Mouse (Mus musculus): ENCODE results near the gene Ssrp1. TPM values are rescaled to one million over a fixed set of nuclear protein-coding genes. Genes with fewer than 3 reads are reported as not detected.

The Ssrp1 gene
- 191 and 223 TPM in 2 replicates for polyA plus RNA-seq (2012; rRNA removed)

- TF ChIP-seq POLR2A (IDR thresholded peaks at IDR 0.05; ENCODE audit: borderline replicate concordance, extremely low read depth, insufficient read depth, insufficient read length, poor library complexity, severe bottlenecking) (peak; percentile 48; the same call in 1 of the 2 replicates), CTCF (IDR thresholded peaks at IDR 0.05; ENCODE audit: borderline replicate concordance, extremely low read depth, insufficient read depth, insufficient read length) (no peak; the same call in 1 of the 2 replicates)
- peak; percentile 98 for DNase-seq (ENCODE audit: low read depth)
These were observed at the start of gene Ssrp1, which contains the start of gene P2rx3 for GRCm38 (mm10) chr2:85037047-85038026. Gene Ssrp1, plus strand, starts transcription at chr2:85037234. Gene P2rx3, minus strand, starts transcription at chr2:85037462.

DNA sequence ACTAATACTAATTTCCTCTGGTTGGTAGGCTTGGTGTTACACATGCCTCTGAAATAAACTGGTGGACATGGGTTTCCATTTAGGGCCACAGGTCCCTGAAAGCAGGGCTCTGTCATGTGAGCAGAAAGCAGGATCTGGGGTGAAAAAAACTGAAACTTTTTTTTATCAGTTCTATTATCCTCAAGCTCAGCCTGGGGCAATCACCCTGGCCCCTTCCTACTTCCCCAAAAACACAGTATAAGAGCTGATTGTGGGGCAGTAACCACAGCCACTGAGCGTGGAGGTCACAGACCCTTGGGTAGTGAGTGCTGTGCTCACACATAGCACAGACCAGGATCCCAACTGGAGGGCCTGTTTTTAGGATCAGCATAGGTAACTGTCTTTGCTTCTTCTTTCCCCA, 49.1 kb upstream of the Ssrp1 start, which contains the start of gene Prg3:
Gene Prg3, plus strand, starts transcription at position 286 of the 400 bp plus-strand sequence.
- no peak for DNase-seq (ENCODE audit: low read depth)
- TF ChIP-seq CTCF (IDR thresholded peaks at IDR 0.05; ENCODE audit: borderline replicate concordance, extremely low read depth, insufficient read depth, insufficient read length) (no peak), POLR2A (IDR thresholded peaks at IDR 0.05; ENCODE audit: borderline replicate concordance, extremely low read depth, insufficient read depth, insufficient read length, poor library complexity, severe bottlenecking) (no peak)

DNA sequence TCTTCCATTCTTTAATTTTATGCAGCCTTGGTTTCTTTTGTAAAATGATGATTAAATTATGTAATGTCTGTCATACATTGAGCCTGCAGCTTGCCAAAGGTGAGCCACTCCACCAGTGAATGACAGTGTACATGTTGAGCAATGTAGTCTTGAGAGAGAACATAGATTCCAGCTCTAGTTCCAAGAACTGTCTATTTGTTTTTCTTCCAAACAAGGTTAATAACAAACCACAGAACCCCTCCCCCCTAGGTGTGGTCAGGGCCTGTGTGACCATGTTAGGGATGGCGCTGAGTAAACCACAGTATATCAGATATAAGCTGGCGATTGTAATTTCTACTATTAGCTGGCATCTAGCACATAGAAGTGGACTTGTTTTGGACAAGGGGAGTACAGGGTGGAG, 40.7 kb upstream of the Ssrp1 start:
- TF ChIP-seq POLR2A (IDR thresholded peaks at IDR 0.05; ENCODE audit: borderline replicate concordance, extremely low read depth, insufficient read depth, insufficient read length, poor library complexity, severe bottlenecking) (no peak), CTCF (IDR thresholded peaks at IDR 0.05; ENCODE audit: borderline replicate concordance, extremely low read depth, insufficient read depth, insufficient read length) (no peak)
- no peak for DNase-seq (ENCODE audit: low read depth)

- TF ChIP-seq POLR2A (IDR thresholded peaks at IDR 0.05; ENCODE audit: borderline replicate concordance, extremely low read depth, insufficient read depth, insufficient read length, poor library complexity, severe bottlenecking) (no peak), CTCF (IDR thresholded peaks at IDR 0.05; ENCODE audit: borderline replicate concordance, extremely low read depth, insufficient read depth, insufficient read length) (no peak)
- no peak for DNase-seq (ENCODE audit: low read depth)
These were observed 37.4 kb upstream of the Ssrp1 start for GRCm38 (mm10) chr2:84999486-85000181.

DNA sequence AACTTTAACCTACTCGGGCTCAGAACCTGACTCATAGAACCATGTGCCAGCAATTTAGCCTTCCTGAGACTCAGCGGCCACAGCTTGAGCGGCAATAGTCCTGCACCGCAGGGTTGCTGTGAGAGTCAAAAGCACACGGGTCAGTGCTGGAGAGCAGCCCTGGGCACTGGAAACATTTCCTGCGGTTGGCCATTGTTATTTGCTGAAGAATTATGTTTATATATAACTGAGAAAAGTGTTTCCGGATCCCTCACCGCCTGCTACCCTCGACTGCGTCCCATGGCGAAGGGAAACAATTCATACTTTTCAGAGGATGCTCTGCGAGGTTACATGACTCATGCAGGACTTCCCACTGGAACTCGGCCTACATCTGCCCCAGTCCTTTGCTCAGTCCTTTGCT, 35.5 kb upstream of the Ssrp1 start:
- TF ChIP-seq POLR2A (IDR thresholded peaks at IDR 0.05; ENCODE audit: borderline replicate concordance, extremely low read depth, insufficient read depth, insufficient read length, poor library complexity, severe bottlenecking) (no peak), CTCF (IDR thresholded peaks at IDR 0.05; ENCODE audit: borderline replicate concordance, extremely low read depth, insufficient read depth, insufficient read length) (no peak)
- no peak for DNase-seq (ENCODE audit: low read depth)

DNA sequence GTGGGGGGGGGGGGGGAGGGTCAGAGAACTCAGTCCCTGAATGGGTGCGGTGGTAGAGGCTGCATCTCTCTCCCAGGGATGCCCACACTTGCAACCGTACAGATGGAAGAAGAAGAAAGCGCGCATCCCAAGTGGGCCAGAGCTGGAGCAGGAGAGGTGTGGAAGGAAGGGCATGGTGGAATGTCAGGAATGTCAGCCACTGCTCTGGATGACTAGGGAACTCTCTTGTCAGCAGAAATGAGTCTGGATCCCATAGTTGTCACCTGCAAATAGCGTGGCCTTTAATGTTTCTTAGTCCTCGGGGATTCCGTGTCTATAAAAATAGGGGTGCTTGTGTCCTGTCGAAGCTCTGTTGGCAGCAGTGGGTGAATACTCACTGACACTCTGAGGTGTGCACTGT, 34.5 kb upstream of the Ssrp1 start:
- no peak for DNase-seq (ENCODE audit: low read depth)
- TF ChIP-seq POLR2A (IDR thresholded peaks at IDR 0.05; ENCODE audit: borderline replicate concordance, extremely low read depth, insufficient read depth, insufficient read length, poor library complexity, severe bottlenecking) = no peak
- no peak for TF ChIP-seq CTCF (IDR thresholded peaks at IDR 0.05; ENCODE audit: borderline replicate concordance, extremely low read depth, insufficient read depth, insufficient read length)

- DNase-seq (ENCODE audit: low read depth) = no peak
- no peak for TF ChIP-seq POLR2A (IDR thresholded peaks at IDR 0.05; ENCODE audit: borderline replicate concordance, extremely low read depth, insufficient read depth, insufficient read length, poor library complexity, severe bottlenecking)
- TF ChIP-seq CTCF (IDR thresholded peaks at IDR 0.05; ENCODE audit: borderline replicate concordance, extremely low read depth, insufficient read depth, insufficient read length) = no peak
These were observed 32.7 kb upstream of the Ssrp1 start for GRCm38 (mm10) chr2:85004341-85004740.

DNA sequence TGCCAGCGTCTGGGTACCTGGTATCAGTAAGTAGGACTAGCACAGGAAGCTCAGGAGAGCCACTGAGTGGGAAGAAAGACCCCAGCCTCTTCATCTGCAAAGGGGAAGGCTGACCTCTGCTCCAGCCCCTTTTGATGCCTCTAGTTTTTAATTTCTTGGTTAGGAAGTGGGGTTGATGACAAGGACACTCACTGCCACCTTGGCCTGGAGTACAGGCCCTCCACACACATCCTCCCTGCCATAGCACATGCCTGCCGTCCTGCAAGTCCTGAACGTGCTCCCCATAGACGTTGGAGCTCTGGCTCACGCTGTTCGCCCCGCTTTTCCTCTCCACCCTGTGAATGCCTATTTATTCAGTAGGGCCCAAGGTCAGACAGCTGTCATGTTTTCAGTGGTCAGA, 30.4 kb upstream of the Ssrp1 start:
- TF ChIP-seq CTCF (IDR thresholded peaks at IDR 0.05; ENCODE audit: borderline replicate concordance, extremely low read depth, insufficient read depth, insufficient read length) = no peak
- no peak for TF ChIP-seq POLR2A (IDR thresholded peaks at IDR 0.05; ENCODE audit: borderline replicate concordance, extremely low read depth, insufficient read depth, insufficient read length, poor library complexity, severe bottlenecking)
- no peak for DNase-seq (ENCODE audit: low read depth)

DNA sequence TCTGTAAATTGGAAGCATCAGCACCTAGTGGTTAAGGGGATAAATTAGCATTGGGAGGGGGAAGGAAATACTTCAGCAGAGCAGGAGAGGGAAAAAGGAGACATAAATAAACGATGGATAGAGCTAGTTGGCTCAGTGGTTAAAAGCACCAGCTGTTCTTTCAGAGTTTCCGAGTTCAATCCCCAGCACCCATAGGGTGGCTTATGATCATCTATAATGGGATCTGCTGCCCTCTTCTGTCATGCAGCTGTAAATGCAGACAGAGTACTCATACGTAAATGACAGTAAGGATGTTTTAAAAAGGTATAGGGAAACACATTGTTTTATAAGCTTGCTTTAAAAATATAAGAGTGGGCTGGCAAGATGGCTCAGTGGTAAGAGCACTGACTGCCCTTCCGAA, 29.3 kb upstream of the Ssrp1 start:
- TF ChIP-seq POLR2A (IDR thresholded peaks at IDR 0.05; ENCODE audit: borderline replicate concordance, extremely low read depth, insufficient read depth, insufficient read length, poor library complexity, severe bottlenecking) (no peak), CTCF (IDR thresholded peaks at IDR 0.05; ENCODE audit: borderline replicate concordance, extremely low read depth, insufficient read depth, insufficient read length) (peak; percentile 47; the same call in 1 of the 2 replicates)
- DNase-seq (ENCODE audit: low read depth) = peak; percentile 57

DNA sequence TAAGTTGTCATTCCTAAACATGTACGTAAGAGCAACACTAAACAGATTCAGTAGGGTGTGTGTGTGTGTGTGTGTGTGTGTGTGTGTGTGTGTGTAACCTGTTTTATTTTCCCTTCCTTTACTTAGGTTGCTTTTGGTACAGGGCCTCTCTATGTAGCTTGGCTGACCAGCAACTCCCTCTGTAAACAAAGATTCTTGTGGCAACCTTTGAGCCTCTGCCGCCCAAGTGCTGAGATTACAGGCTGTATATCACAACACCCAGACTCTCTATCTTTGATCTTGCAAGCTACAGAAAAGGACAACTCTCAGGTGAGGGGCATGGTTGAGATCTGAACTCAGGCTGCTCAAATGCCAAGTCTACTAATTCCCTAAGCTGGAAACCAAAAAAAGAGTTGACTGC, 27.8 kb upstream of the Ssrp1 start:
- TF ChIP-seq POLR2A (IDR thresholded peaks at IDR 0.05; ENCODE audit: borderline replicate concordance, extremely low read depth, insufficient read depth, insufficient read length, poor library complexity, severe bottlenecking) (no peak), CTCF (IDR thresholded peaks at IDR 0.05; ENCODE audit: borderline replicate concordance, extremely low read depth, insufficient read depth, insufficient read length) (no peak)
- no peak for DNase-seq (ENCODE audit: low read depth)
